8 mouse cellular contexts compared by ENCODE assay signal in genomic region chr4:133339148-133339749, GRCm38 (mm10). TPM values are rescaled to one million over a fixed set of nuclear protein-coding genes. Genes with fewer than 3 reads are reported as not detected.
DNase-seq lines count a peak whose midpoint lies in the region; ATAC-seq lines count a peak whose summit lies in the region.

No protein-coding gene starts in this region.

- peak overlapping the region; percentile 69 for H3K4me2 ChIP-seq in embryonic facial prominence, embryonic 14.5 days (ENCODE audit: low read depth, low read length)
- H3K4me2 ChIP-seq in kidney, embryonic 14.5 days (replicated peaks; ENCODE audit: low read depth, low read length): peak overlapping the region; percentile 60
- H3K4me2 ChIP-seq in limb, embryonic 15.5 days: peak overlapping the region; percentile 76

- H3K4me1 ChIP-seq in embryonic facial prominence, embryonic 14.5 days (ENCODE audit: control insufficient read depth, insufficient read depth, low read length): peaks cover 5% of the 10 kb centered on the region; the same call in 1 of the 2 replicates
- no peaks in the 10 kb centered on the region for H3K4me1 ChIP-seq in kidney, embryonic 14.5 days (ENCODE audit: control insufficient read depth, insufficient read depth, low read length)
- H3K4me1 ChIP-seq in limb, embryonic 15.5 days: peaks cover 15% of the 10 kb centered on the region

- H3K9me3 ChIP-seq in embryonic facial prominence, embryonic 14.5 days (ENCODE audit: control insufficient read depth, low read length): no peaks in the 10 kb centered on the region
- H3K9me3 ChIP-seq in kidney, embryonic 14.5 days (ENCODE audit: control insufficient read depth, low read length): no peaks in the 10 kb centered on the region
- H3K9me3 ChIP-seq in limb, embryonic 15.5 days: no peaks in the 10 kb centered on the region

- DNase-seq in 3T3-L1 (ENCODE audit: low read depth, low spot score): peak; percentile 82
- peak; percentile 87 to 96 for DNase-seq in adrenal gland, postnatal 4 days (ENCODE audit: low spot score in 2 of 2)
- DNase-seq in embryonic facial prominence, embryonic 14.5 days (ENCODE audit: low spot score): peak; percentile 97
- DNase-seq in heart, adult 9 months (ENCODE audit: low spot score in 2 of 2): peak; percentile 98
- DNase-seq in monocyte, adult 2 months (ENCODE audit: low read depth in 1 of 2, low spot score in 2 of 2): peak; percentile 64 to 87
- DNase-seq in spleen, postnatal 36 days (ENCODE audit: low spot score in 2 of 2): peak; percentile 98 to 99

- H3K4me3 ChIP-seq in embryonic facial prominence, embryonic 14.5 days (ENCODE audit: low read depth, low read length): peak overlapping the region; percentile 69
- peak overlapping the region; percentile 64 for H3K4me3 ChIP-seq in kidney, embryonic 14.5 days (ENCODE audit: low read length)
- H3K4me3 ChIP-seq in limb, embryonic 15.5 days: peak overlapping the region; percentile 91

- peak overlapping the region; percentile 79 for H3K9ac ChIP-seq in embryonic facial prominence, embryonic 14.5 days (ENCODE audit: low read depth, low read length)
- H3K9ac ChIP-seq in kidney, embryonic 14.5 days (ENCODE audit: low read depth, low read length): peak overlapping the region; percentile 71
- peak overlapping the region; percentile 84 for H3K9ac ChIP-seq in limb, embryonic 15.5 days

- peak overlapping the region; percentile 61 for H3K27ac ChIP-seq in embryonic facial prominence, embryonic 14.5 days (replicated peaks; ENCODE audit: low read depth, low read length)
- H3K27ac ChIP-seq in kidney, embryonic 14.5 days (ENCODE audit: low read depth, low read length): peak overlapping the region; percentile 56; the same call in 1 of the 2 replicates
- H3K27ac ChIP-seq in limb, embryonic 15.5 days: peak overlapping the region; percentile 75

- no peaks in the 10 kb centered on the region for H3K36me3 ChIP-seq in embryonic facial prominence, embryonic 14.5 days (ENCODE audit: control insufficient read depth, insufficient read depth, low read length)
- no peaks in the 10 kb centered on the region for H3K36me3 ChIP-seq in kidney, embryonic 14.5 days (ENCODE audit: control insufficient read depth, insufficient read depth, low read length)
- no peaks in the 10 kb centered on the region for H3K36me3 ChIP-seq in limb, embryonic 15.5 days

- no peaks in the 10 kb centered on the region for H3K27me3 ChIP-seq in embryonic facial prominence, embryonic 14.5 days (replicated peaks; ENCODE audit: control insufficient read depth, insufficient read depth, low read length)
- H3K27me3 ChIP-seq in kidney, embryonic 14.5 days (ENCODE audit: control insufficient read depth, insufficient read depth, low read length): no peaks in the 10 kb centered on the region; the same call in 1 of the 2 replicates
- H3K27me3 ChIP-seq in limb, embryonic 15.5 days: 0 out of 2 replicates have a peak, but pooled peaks cover 3% of the 10 kb centered on the region

- WGBS in embryonic facial prominence, embryonic 14.5 days: under 1% methylated on average over 49 of the region's 60 CpGs
- WGBS in kidney, embryonic 14.5 days: under 1% methylated on average over 49 of the region's 60 CpGs
- WGBS in limb, embryonic 15.5 days: under 1% methylated on average over 54 of the region's 60 CpGs

- ATAC-seq in embryonic facial prominence, embryonic 14.5 days (ENCODE audit: low read depth): peak; percentile 98
- ATAC-seq in kidney, embryonic 14.5 days (ENCODE audit: low FRiP score, low TSS enrichment): peak; percentile 97
- peak; percentile 95 for ATAC-seq in limb, embryonic 15.5 days (ENCODE audit: insufficient number of reproducible peaks, low FRiP score, low TSS enrichment, low read depth)

RNA-seq across cellular contexts. Expression of gene Wdtc1, which starts 14.0 kb away (rescaled TPM):
- total RNA-seq in adrenal gland, postnatal 4 days (2021): 10 to 100 TPM; 36.3 to 39.9 TPM
- polyA plus RNA-seq in embryonic facial prominence, embryonic 14.5 days (2014; fragmentation: Nextera tagmentation; extraction: Ambion mirVana): 17.4 and 17.6 TPM in 2 replicates
- 10.0 and 16.0 TPM in 2 replicates for polyA plus RNA-seq in kidney, embryonic 14.5 days (2014; fragmentation: Nextera tagmentation; extraction: Ambion mirVana)
- 13.9 TPM in 2 replicates for polyA plus RNA-seq in limb, embryonic 15.5 days (2015; fragmentation: Nextera tagmentation; extraction: Ambion mirVana)

RNA-seq across cellular contexts. Expression of gene Slc9a1, which starts 30.3 kb away (rescaled TPM):
- total RNA-seq in adrenal gland, postnatal 4 days (2021): 10 to 100 TPM; 52.9 to 54.4 TPM
- 9.2 and 11.0 TPM in 2 replicates for polyA plus RNA-seq in embryonic facial prominence, embryonic 14.5 days (2014; fragmentation: Nextera tagmentation; extraction: Ambion mirVana)
- 5.6 and 7.6 TPM in 2 replicates for polyA plus RNA-seq in kidney, embryonic 14.5 days (2014; fragmentation: Nextera tagmentation; extraction: Ambion mirVana)
- 10.1 and 10.9 TPM in 2 replicates for polyA plus RNA-seq in limb, embryonic 15.5 days (2015; fragmentation: Nextera tagmentation; extraction: Ambion mirVana)

Comparison
In these comparisons a context has a peak if more than half of its experiments do, and no peak if none do; other contexts are left out.
1. Peak in every context shown above with its lines: DNase-seq, ATAC-seq, H3K4me3 ChIP-seq and H3K27ac ChIP-seq.